Mouse (Mus musculus) T-cell, adult 2 months (primary cell): ENCODE measurements around the gene Pou3f1.

Experiments
- DNase-seq: peaks from one replicate; pipeline ENCODE4 v3.0.0; 2022; ENCODE audit warnings: low spot score

Gene Pou3f1

GRCm38 (mm10) chr4:124656518-124656853 lies at the start of gene Pou3f1:
TSS of gene Pou3f1 (plus strand) at chr4:124656807.
- DNase-seq, result no peak

DNA sequence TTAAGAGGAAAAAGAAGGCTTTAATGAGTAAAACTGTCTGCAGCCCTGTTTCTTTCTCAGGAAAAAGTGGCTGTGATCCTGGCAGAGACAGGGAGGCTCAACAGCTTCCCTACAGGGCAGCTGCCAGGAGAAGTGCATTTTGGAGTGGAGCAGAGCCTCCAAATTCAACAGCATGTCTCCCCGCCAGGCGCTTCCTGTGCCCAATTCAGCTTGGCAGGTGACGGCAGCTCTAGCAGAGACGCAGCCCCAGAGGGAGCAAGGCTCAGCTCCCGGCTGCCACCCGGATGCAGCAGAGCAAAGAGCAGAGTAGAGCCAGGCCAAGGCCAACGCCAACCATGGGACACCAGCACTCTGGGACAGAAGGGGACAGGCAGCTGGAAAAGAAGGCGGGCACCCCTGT lies 49.4 kb upstream of the Pou3f1 start:
- DNase-seq, result no peak

GRCm38 (mm10) chr4:124610066-124610465 lies 46.5 kb upstream of the Pou3f1 start:
- no peak for DNase-seq

DNA sequence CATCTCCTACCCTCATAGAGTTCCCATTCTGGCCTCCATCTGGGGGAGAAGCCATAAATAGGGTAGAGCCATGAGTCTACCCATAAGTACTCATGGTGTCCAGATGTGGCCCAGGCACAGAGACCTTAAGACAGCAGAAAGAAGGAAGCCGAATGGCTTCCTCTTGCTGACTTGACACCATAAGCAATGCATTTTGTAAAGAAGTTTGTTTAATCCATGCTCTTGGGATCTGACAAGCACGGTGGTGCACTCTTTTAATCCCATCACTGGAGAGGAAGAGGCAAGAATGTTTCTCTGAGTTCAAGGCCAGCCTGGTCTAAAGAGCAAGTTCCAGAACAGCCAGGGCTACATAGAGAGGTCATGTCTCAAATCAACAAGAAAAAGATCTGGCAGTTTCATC lies 45.9 kb upstream of the Pou3f1 start, which contains the start of gene 3100002H09Rik:
3100002H09Rik (minus strand) TSS at position 101 of the 400 bp plus-strand sequence.
- no peak for DNase-seq

GRCm38 (mm10) chr4:124611768-124612167 lies 44.8 kb upstream of the Pou3f1 start:
- no peak for DNase-seq

GRCm38 (mm10) chr4:124614189-124614588 lies 42.4 kb upstream of the Pou3f1 start:
- DNase-seq, result no peak

DNA sequence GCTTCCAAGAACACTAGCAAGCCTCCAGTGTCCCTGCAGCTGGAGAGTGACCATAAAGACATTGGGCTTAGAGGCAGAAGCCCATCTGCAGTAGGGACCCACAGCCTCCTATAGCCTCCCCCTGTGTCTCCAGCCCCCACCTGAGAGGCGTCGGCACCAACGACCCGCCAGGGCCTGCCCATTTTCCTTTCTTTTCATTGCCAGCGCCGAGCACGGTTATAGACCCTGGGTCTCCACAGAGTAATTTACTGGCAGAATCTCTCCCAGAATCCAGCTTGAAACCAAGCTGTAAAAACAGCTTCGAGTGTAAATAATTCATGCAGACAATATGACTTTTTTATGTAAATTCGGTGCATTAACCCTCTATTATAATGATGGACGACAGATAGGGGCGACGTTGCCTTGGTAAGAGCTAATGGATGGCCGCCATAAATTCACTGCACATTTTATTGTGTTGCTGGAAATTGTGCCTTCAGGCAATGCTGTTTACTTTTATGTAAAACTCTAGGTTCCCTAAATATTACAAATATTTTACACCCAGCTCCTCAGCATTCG lies 41.1 kb upstream of the Pou3f1 start:
- no peak for DNase-seq

DNA sequence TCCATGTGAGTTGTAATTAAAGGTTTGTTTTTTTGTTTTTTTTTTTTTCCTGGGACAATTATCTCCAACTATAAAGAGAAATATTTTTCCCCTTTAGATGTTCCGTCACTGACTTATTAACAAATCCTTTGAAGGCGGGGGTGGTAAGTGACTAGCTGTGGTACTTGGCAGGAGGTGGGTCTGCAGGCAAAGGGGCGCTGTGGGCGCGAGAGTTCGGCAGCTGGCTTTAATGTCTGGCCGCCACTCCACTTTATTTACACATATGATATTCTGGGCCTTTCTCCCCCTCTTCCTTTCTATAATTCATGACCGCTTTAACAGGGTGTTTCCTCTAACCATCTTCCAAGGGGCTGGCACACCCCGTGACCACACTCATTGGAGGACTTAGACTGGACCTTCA lies 40.6 kb upstream of the Pou3f1 start:
- no peak for DNase-seq

DNA sequence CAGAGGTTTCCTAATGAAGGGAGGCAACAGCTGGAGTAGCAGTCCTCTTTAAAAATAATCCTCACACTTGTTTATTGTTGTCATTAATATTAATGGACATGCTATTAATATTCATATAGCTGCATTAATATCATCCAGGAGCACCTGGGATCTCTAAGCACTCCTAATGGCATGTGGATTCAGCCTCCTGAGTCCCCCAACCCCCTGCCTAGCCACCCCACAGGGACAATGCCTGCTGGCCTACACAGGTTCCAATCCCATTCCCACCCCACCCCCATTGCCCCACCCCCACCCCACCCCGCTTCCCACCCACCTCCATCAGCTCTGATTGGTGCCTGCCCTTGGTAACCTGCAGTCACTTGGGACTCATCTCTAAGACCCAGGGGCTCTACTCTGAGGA lies 40.0 kb upstream of the Pou3f1 start:
- no peak for DNase-seq

GRCm38 (mm10) chr4:124618599-124618998 lies 38.0 kb upstream of the Pou3f1 start:
- DNase-seq, result no peak

DNA sequence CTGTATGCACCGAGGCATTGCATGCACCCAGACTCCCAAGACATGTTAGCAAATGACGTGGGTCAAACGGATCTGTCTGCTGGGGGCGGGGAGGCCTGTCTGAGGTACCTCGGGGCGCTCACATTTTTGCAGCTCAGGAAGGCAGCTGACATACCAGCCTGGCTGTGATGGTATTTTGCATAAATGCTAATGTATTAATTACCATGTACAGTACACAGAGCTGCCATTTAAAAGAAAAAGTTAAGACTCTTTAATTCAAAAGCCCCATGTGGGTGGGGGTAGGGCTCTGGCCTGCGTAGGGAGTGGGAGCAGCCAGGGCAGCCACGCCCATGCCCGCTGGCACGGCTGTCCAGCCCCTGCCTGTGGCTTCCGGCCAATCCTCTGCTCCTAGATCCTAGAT lies 35.2 kb upstream of the Pou3f1 start:
- no peak for DNase-seq

GRCm38 (mm10) chr4:124622566-124622965 lies 34.0 kb upstream of the Pou3f1 start:
- no peak for DNase-seq

DNA sequence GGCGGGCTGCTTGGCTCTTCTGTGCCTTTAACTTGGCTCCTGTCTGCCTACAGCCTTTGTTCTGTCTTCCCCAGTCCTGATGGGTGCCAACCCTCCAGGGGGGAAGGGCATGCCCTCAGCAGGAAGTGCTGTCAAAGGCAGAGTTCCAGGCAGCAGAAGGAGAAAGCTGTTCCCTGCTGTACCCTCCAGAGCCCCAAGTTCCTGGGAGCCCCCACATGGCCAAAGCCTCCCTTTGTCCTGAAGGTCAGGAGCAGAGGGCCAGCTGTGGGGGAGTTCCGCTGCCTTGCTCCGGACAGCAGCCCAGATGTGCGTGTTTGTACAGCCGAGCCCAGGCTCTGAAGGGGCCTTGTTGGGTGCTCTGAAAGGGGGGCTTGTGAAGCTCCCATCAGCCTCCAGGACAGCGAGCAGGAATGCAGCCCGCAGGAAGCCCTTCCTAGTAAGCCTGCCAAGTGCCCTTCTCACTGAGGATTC lies 32.5 kb upstream of the Pou3f1 start:
- no peak for DNase-seq

DNA sequence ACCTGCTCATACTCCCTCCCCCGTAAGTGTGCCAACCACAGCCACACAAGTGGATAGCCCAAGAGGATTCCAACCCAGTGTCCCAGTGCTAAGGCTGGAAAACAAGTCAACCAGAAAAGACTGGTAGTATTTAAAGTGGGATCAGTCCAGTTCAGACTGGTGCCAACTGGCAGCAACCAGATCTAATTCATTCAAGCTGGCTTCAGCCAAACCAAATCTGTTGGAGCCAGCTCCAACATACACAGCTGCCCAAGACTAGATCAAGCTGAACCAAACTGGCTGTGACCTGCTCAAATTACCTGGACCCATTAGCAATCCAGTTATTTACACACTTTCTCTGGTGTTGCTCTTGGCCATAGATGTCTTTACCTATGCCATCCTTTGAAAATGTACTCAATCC lies 29.8 kb upstream of the Pou3f1 start:
- no peak for DNase-seq

DNA sequence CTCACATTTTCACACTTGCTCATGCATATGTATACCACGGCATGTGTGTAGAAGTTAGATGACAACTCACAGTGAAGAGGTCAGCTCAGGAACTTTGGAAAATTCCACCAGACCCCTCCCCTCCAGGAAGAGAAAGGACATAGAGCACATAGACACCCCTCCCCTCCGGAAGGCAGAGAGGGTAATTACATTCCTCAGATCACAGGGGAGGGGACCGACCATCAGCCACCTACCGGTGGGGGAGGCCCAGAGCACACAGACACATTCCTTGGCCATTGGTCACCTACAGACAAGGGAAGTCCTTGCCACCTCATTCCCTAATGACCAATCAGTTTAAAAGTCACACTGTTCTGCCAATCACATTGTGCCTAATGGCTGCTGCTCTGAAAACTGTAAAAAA lies 25.2 kb upstream of the Pou3f1 start:
- no peak for DNase-seq

DNA sequence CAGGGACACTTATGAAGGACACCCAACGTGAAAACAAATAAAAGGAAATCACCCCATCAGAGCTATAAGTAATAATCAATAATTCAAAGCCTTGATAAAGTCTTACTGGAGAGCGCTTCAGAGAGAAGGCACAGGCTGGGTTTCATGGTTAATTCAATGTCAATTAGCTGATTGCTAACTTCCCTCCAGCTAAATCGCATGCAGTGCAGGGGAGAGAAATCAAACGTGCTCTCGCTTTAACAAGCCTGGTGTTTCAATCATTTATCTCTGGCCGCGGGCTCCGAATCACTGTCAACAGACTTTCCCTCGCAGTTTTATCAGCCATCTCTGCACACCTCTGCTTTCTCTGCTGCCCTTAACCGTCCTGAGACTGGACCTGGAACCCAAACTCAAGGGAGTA lies 23.8 kb upstream of the Pou3f1 start:
- no peak for DNase-seq

DNA sequence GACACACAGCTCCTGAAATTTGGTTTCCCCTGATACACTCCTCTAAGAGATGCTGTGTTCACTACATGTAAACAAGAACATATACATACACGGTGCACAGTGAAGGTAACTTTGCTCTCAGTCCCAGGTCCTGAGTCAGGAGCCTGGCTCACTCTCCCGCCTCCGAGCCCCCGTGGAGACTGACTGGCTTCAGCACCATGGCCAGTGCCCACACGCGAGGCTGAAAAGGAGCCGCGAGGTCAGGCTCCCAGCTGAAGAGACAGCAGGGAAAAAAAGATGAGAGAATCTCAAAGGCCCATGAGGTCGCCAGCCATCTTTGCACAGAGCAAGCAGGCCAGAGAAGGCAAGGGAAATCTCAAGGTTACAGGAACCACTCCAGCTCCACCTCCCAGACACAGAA lies 23.3 kb upstream of the Pou3f1 start:
- DNase-seq, result no peak

- no peak for DNase-seq
Observed at GRCm38 (mm10) chr4:124639715-124640114, 16.9 kb upstream of the Pou3f1 start.

- no peak for DNase-seq
Observed at GRCm38 (mm10) chr4:124643859-124644258, 12.7 kb upstream of the Pou3f1 start.

DNA sequence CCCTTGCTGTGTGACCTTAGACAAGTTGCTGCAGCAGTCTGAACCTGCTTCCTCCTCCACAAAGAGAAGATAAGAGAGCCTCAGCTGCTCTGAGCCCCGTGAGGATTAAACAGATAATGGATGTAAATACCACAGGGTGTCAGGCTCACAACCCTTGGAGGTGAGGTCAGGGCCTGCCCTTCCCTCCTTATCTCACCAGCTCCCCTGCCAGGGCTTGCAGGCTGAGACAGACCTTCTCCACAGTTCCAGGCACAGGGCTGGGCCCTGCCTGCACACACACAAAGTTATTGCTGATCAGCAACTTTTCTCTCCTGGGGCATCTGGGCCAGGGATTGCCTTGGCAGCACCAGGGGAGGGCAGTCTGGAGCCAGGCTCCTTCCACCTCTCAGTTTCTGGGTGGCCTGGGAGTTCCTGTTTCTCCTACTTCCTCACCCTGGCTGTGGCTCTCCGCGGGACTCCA lies 11.6 kb upstream of the Pou3f1 start:
- DNase-seq, result no peak

DNA sequence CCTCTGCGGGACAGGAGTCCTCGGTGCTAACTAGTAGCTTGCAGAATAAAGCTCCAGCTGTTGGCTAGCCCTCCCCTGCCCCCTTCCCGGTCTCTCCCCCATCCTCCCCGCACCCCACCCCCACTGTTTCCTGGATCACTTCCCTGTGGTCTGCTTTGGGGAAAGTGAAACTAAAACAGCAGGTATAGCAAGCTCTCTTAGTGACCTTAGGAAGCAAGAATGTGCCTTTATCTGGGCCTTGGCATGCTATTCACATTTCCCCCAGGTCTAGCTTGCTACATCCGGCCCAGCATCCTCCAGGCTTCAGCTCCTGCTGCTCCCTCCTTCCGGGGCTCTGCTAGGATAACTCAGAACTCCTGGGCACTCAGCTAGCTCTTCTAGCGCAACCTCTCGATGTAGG lies 10.0 kb upstream of the Pou3f1 start:
- DNase-seq, result no peak

DNA sequence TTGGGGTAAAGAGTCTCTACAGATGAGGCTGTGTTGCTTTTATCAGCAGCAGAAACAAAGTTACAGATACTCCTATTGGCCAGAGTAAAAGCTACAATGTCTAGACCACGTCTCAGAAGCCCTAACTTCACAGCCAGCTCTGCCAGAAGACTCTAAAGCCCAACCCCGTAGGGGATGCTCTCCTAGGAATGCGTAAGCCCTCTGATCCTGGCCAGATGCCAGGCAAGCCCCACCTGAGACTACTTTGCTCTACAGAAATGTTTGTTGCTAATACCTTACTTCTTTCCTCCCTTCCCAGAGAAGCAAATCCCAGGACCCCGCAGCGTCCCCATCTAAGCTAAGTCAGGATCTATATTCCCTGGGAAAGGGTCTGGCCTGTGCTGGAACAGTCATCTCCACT lies 8.7 kb upstream of the Pou3f1 start:
- DNase-seq, result no peak

GRCm38 (mm10) chr4:124652886-124653285 lies 3.7 kb upstream of the Pou3f1 start:
- no peak for DNase-seq

- DNase-seq, result peak; percentile 25
Observed at GRCm38 (mm10) chr4:124656854-124657650, 445 bp downstream of the Pou3f1 start.
